ENCODE assay signal across 9 mouse cellular contexts in the genomic region with DNA sequence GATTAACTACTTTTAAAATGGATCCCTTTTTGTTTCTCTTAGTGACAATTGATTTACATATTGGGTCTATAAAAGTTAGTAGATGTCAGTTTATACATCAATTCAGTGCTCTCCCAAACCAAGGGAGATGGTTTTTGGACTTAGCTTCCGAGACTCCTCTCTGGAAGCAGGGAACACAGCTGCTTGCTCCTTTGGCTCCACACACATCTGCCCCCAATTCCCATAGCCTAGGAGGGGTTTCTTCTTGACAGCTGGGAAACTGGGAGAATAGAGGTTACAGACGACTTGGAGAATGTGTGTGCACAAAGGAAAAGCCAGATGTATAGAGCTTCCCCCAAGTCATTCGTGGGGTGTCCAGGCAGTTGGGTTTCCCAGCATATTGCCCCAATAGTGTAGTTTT. TPM values are rescaled to one million over a fixed set of nuclear protein-coding genes. Genes with fewer than 3 reads are reported as not detected.
DNase-seq lines count a peak whose midpoint lies in the region; ATAC-seq and TF ChIP-seq lines count a peak whose summit lies in the region.
"Had no signal": no experiment of that assay in that cellular context is flagged by ENCODE, and none has a peak within 500 bp of the region (broad histone marks: within the 10 kb centered on the region; RNA-seq: fewer than 3 reads in every experiment).

No protein-coding gene starts in this region.

- no peaks in the 10 kb centered on the region for H3K27me3 ChIP-seq in heart, adult 2 months (ENCODE audit: control insufficient read depth, insufficient read depth, low read length)
- H3K27me3 ChIP-seq in hindbrain, embryonic 12.5 days, result no peaks in the 10 kb centered on the region
- no peaks in the 10 kb centered on the region for H3K27me3 ChIP-seq in midbrain, embryonic 13.5 days

- H3K9ac ChIP-seq in heart, adult 2 months (ENCODE audit: low read depth, low read length), result no peak overlapping the region
- H3K9ac ChIP-seq in hindbrain, embryonic 12.5 days, result peak overlapping the region; percentile 67
- peak overlapping the region; percentile 71 for H3K9ac ChIP-seq in midbrain, embryonic 13.5 days (replicated peaks)

- no peak for ATAC-seq in hindbrain, embryonic 12.5 days (ENCODE audit: low FRiP score)
- no peak for ATAC-seq in midbrain, embryonic 13.5 days

- 23% methylated on average over 3 of the region's 3 CpGs for WGBS in heart, adult 2 months
- 34% methylated on average over 3 of the region's 3 CpGs for WGBS in bone marrow, adult 2 months
- WGBS in hindbrain, embryonic 12.5 days, result 44% methylated on average over 3 of the region's 3 CpGs
- WGBS in midbrain, embryonic 13.5 days, result 48% methylated on average over 3 of the region's 3 CpGs

- no peaks in the 10 kb centered on the region for H3K9me3 ChIP-seq in hindbrain, embryonic 12.5 days (replicated peaks)
- no peaks in the 10 kb centered on the region for H3K9me3 ChIP-seq in midbrain, embryonic 13.5 days

- DNase-seq in heart, adult 2 months, result no peak
- DNase-seq in heart, postnatal 4 days, result no peak
- DNase-seq in urinary bladder, adult 2 months (ENCODE audit: low spot score), result no peak
- DNase-seq in gastrocnemius, adult 18-20 months (ENCODE audit: low spot score), result no peak
- DNase-seq in left cerebral cortex, postnatal 14 days (ENCODE audit: low spot score in 2 of 2), result no peak

- peak overlapping the region; percentile 65 for H3K4me3 ChIP-seq in heart, adult 2 months
- H3K4me3 ChIP-seq in bone marrow, adult 2 months (replicated peaks; ENCODE audit: control insufficient read depth, low read depth, low read length), result peak overlapping the region; percentile 37
- H3K4me3 ChIP-seq in hindbrain, embryonic 12.5 days, result peak overlapping the region; percentile 57
- H3K4me3 ChIP-seq in midbrain, embryonic 13.5 days (replicated peaks), result peak overlapping the region; percentile 61

- H3K27ac ChIP-seq in heart, adult 2 months, result peak overlapping the region; percentile 59; the same call in 1 of the 2 replicates
- no peak overlapping the region for H3K27ac ChIP-seq in bone marrow, adult 2 months (ENCODE audit: control insufficient read depth, insufficient read depth, low read depth, low read length, poor library complexity)
- no peak overlapping the region for H3K27ac ChIP-seq in hindbrain, embryonic 12.5 days
- no peak overlapping the region for H3K27ac ChIP-seq in midbrain, embryonic 13.5 days

- TF ChIP-seq POLR2A in heart, adult 2 months (IDR thresholded peaks at IDR 0.05; ENCODE audit: insufficient read depth, low read depth, low read length), result no peak
- no peak for TF ChIP-seq POLR2A in bone marrow, adult 2 months (IDR thresholded peaks at IDR 0.05; ENCODE audit: borderline replicate concordance, control insufficient read depth, low read depth, low read length)

- H3K36me3 ChIP-seq in heart, adult 2 months (ENCODE audit: control insufficient read depth, insufficient read depth, low read length), result no peaks in the 10 kb centered on the region
- H3K36me3 ChIP-seq in hindbrain, embryonic 12.5 days, result no peaks in the 10 kb centered on the region
- no peaks in the 10 kb centered on the region for H3K36me3 ChIP-seq in midbrain, embryonic 13.5 days

- H3K79me2 ChIP-seq in heart, adult 2 months (replicated peaks; ENCODE audit: control insufficient read depth, insufficient read depth, low read length), result no peaks in the 10 kb centered on the region

- TF ChIP-seq CTCF in heart, adult 2 months (IDR thresholded peaks at IDR 0.05), result no peak
- no peak for TF ChIP-seq CTCF in bone marrow, adult 2 months (IDR thresholded peaks at IDR 0.05; ENCODE audit: control insufficient read depth, insufficient read depth, low read length)

- peaks cover 2% of the 10 kb centered on the region; the same call in 1 of the 2 replicates for H3K4me1 ChIP-seq in heart, adult 2 months (ENCODE audit: control insufficient read depth, insufficient read depth, low read length)
- H3K4me1 ChIP-seq in bone marrow, adult 2 months (ENCODE audit: control insufficient read depth, insufficient read depth, low read length), result peaks cover 3% of the 10 kb centered on the region
- peaks cover 6% of the 10 kb centered on the region for H3K4me1 ChIP-seq in hindbrain, embryonic 12.5 days
- peaks cover 11% of the 10 kb centered on the region for H3K4me1 ChIP-seq in midbrain, embryonic 13.5 days (replicated peaks)

- H3K4me2 ChIP-seq in hindbrain, embryonic 12.5 days (replicated peaks), result peak overlapping the region; percentile 85
- H3K4me2 ChIP-seq in midbrain, embryonic 13.5 days (replicated peaks), result peak overlapping the region; percentile 88

- TF ChIP-seq EP300 in heart, adult 2 months (IDR thresholded peaks at IDR 0.05; ENCODE audit: insufficient read depth, low read depth, low read length), result no peak

- intact Hi-C loops in heart, adult 2 months (cut with DNase I), result no loop called here
- intact Hi-C loops in left cerebral cortex, postnatal 14 days (cut with DNase I), result no loop called here

RNA-seq across cellular contexts. Expression of a gene that starts 0.7 kb away (rescaled TPM):
- total RNA-seq in heart, adult 2 months (2021), result under 1 TPM in 1 of 2 experiments, not detected in 1; 0.44 TPM
- 0.47 and 1.8 TPM in 2 replicates for polyA plus RNA-seq in heart, adult 2 months (2012; rRNA removed)
- total RNA-seq in heart, postnatal 4 days (2021), result 1 to 10 TPM; 2.3 to 2.7 TPM
- 1.4 and 8.0 TPM in 2 replicates for polyA plus RNA-seq in bone marrow, adult 2 months (2011; ENCODE audit: insufficient read depth, insufficient read length, low replicate concordance, missing spikeins)
- 5.1 and 6.1 TPM in 2 replicates for polyA plus RNA-seq in hindbrain, embryonic 12.5 days (2016; fragmentation: Nextera tagmentation; extraction: Ambion mirVana)
- polyA plus RNA-seq in midbrain, embryonic 13.5 days (2015; fragmentation: Nextera tagmentation; extraction: Ambion mirVana), result 3.0 and 4.3 TPM in 2 replicates
- polyA plus RNA-seq in urinary bladder, adult 2 months (2012; rRNA removed), result 5.2 and 5.9 TPM in 2 replicates
- total RNA-seq in gastrocnemius, adult 18-20 months (2021), result not detected
- total RNA-seq in left cerebral cortex, postnatal 14 days (2021), result 1 to 10 TPM; 1.1 TPM

RNA-seq across cellular contexts. Expression of a gene that starts 27.2 kb away (rescaled TPM):
- total RNA-seq in heart, adult 2 months (2021), result under 1 TPM; 0.18 to 0.23 TPM
- polyA plus RNA-seq in heart, adult 2 months (2012; rRNA removed), result 0.08 TPM in 1 of 2 replicates, not detected in the other
- total RNA-seq in heart, postnatal 4 days (2021), result under 1 TPM; 0.43 to 0.79 TPM
- polyA plus RNA-seq in bone marrow, adult 2 months (2011; ENCODE audit: insufficient read depth, insufficient read length, low replicate concordance, missing spikeins), result 1.0 TPM in 1 of 2 replicates, not detected in the other
- polyA plus RNA-seq in hindbrain, embryonic 12.5 days (2016; fragmentation: Nextera tagmentation; extraction: Ambion mirVana), result 0.15 and 0.16 TPM in 2 replicates
- not detected in 2 replicates for polyA plus RNA-seq in midbrain, embryonic 13.5 days (2015; fragmentation: Nextera tagmentation; extraction: Ambion mirVana)
- not detected in 2 replicates for polyA plus RNA-seq in urinary bladder, adult 2 months (2012; rRNA removed)
- total RNA-seq in gastrocnemius, adult 18-20 months (2021), result not detected
- total RNA-seq in left cerebral cortex, postnatal 14 days (2021), result 1 to 10 TPM; 1.1 to 1.5 TPM
- polyA plus RNA-seq: kidney, adult 2 months had no signal

RNA-seq across cellular contexts. Expression of a gene that starts 49.1 kb away (rescaled TPM):
- total RNA-seq in heart, adult 2 months (2021), result 1 to 10 TPM; 4.4 to 4.8 TPM
- 2.5 and 3.3 TPM in 2 replicates for polyA plus RNA-seq in heart, adult 2 months (2012; rRNA removed)
- 1 to 10 TPM; 4.4 to 4.9 TPM for total RNA-seq in heart, postnatal 4 days (2021)
- 0.41 and 3.2 TPM in 2 replicates for polyA plus RNA-seq in bone marrow, adult 2 months (2011; ENCODE audit: insufficient read depth, insufficient read length, low replicate concordance, missing spikeins)
- 7.0 and 8.6 TPM in 2 replicates for polyA plus RNA-seq in hindbrain, embryonic 12.5 days (2016; fragmentation: Nextera tagmentation; extraction: Ambion mirVana)
- polyA plus RNA-seq in midbrain, embryonic 13.5 days (2015; fragmentation: Nextera tagmentation; extraction: Ambion mirVana), result 7.3 and 8.3 TPM in 2 replicates
- 8.2 and 10.4 TPM in 2 replicates for polyA plus RNA-seq in urinary bladder, adult 2 months (2012; rRNA removed)
- total RNA-seq in gastrocnemius, adult 18-20 months (2021), result 1 to 10 TPM; 1.8 to 2.3 TPM
- 1 to 10 TPM; 8.1 to 9.0 TPM for total RNA-seq in left cerebral cortex, postnatal 14 days (2021)
